Mouse (Mus musculus) lung, postnatal 4 days (tissue): ENCODE measurements around the gene Ppp4c.
"Not testable (repeated sequence)": the region's sequence is repeated elsewhere in the genome, so short reads cannot be mapped to it uniquely, and the experiment has no call there.

ENCODE experiments used
- DNase-seq, 2 experiments: peaks; one replicate each; pipeline ENCODE4 v3.0.0; 2021

Gene Ppp4c

DNA sequence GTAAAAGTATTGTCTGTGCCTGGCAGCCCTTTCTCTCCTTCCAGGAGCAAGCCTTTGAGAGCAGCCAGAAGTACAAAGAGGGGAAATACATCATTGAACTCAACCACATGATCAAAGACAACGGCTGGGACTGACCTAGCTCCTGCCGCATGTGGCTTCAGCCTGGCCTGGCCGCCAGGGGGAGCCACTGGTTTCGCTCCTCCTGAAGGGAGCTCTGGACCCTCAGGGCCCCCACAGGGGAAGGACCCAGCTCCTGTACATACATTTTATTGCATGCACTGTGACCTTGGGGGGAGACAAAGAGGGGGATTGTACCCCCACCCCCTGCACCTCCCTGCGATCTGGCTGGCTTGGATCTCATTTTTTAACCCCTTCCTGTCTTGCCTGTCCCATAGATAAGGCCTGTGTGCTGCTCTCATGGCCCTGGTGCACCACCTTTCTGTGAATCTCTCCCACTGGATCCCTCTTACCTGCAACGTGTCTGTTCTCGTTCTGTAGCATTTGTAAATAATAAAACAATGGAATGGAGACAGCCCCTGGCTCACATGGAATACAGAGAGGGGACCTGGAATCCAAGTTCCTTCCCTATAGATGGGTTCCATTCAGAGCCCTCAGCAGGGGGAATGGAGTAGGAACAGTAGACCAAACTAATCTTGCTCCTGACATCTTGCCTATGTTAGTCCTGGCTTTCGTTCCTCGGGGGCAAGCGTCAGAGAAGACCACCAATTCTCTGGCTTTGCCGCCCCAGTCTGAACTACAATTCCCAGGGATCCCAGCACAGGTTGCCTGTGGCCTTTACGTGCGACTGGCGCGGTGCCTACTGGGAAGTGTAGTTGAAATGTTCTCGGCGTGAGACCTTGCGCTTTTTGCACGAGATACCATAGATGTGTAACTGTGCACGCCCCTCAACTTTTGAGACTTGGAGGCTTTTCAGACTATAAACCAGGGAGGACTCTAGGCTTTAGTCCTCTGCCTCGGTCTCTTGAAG is 12.0 kb downstream of the Ppp4c start:
- DNase-seq = peak; percentile 92

DNA sequence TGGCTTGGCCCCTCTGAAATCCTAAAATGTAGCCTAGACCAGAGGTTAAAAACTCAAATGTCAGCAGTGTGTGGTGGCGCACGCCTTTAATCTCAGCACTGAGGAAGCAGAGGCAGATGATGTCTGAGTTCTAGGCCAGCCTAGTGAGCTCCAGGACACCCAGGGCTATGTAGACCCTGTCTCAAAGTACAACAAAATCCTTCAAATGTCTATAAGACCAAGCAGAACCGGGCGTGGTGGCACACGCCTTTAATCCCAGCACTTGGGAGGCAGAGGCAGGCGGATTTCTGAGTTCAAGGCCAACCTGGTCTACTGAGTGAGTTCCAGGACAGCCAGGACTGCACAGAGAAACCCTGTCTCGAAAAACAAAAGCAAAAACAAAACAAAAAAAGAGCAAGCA is 13.2 kb downstream of the Ppp4c start:
- not testable (repeated sequence) for DNase-seq

DNA sequence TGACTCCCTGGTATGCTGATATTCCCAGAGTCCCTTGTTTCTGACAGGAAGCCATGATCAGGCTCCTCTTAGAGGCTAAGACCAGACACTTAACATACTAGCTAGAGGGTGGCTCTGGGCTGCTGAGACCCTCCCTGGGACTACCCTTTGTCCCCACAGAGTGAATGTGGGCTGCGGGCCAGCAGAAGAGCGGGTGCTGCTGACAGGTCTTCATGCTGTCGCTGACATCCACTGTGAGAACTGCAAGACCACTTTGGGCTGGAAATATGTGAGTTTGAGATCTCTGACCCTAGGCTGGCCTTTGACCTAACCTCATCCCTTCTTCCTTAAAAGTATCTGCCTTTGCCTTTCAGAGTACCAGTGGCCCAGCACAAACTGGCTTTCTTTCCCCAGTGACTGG is 14.1 kb downstream of the Ppp4c start:
- peak in 1 of 2 experiments; percentile 57 for DNase-seq

DNA sequence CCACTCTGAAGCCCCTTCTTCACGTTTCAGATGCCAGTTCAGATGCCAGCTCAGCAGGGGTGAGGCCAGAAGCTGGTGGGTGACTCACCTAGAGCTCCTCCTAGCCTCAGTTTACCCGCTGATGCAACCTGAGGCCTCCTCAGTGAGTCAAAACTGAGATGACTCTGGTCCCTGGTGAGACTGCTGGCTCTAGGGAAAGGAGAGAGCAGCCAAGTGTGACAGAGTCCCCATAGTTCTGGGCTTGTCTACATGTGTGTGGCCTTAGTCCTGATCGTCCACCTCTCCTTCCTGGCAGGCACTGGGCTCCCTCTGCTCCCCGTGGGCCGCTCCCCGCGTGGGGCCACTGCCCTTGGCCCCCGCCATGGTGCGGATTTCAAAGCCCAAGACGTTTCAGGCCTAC is 14.8 kb downstream of the Ppp4c start:
- DNase-seq = no peak

DNA sequence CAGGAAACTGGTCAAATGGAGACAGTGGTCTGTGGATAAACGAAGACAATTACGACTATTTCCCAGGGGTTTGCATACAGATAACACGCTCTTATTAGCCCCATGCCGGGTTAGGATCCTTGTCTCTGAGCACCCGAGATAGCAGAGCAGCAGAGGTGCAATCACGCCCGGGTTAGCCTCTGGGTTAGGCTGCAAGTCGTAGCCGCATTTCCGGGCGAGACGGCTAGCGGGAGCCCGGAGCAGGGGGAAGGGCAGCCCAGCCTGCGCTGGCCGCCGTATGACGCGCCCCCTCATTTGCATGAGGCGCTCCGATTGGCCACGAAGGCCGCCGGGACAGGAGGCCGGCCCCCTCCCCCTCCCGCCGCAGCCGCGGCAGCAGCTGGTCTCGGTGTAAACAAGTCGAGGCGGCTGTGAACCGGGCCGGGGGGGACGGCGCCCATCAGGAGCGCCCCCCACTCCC is 15.7 kb downstream of the Ppp4c start, which contains the start of gene Ypel3:
Gene Ypel3, plus strand, starts transcription at position 358 of the 460 bp plus-strand sequence.
- peak; percentile 96 to 99 for DNase-seq

DNA sequence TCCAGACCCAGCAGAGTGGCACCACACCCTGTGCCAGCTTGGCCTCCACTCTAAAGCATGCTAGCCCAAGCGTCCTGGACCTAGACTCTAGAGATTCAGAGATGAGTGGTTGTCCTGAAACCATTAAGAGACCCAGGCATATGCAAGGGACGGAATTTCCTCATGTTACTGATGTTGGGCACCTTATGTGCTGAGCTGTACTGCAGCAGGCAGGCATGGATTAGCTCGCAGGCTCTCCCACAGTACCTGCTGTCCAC is 16.4 kb downstream of the Ppp4c start:
- DNase-seq = peak in 1 of 2 experiments; percentile 69

DNA sequence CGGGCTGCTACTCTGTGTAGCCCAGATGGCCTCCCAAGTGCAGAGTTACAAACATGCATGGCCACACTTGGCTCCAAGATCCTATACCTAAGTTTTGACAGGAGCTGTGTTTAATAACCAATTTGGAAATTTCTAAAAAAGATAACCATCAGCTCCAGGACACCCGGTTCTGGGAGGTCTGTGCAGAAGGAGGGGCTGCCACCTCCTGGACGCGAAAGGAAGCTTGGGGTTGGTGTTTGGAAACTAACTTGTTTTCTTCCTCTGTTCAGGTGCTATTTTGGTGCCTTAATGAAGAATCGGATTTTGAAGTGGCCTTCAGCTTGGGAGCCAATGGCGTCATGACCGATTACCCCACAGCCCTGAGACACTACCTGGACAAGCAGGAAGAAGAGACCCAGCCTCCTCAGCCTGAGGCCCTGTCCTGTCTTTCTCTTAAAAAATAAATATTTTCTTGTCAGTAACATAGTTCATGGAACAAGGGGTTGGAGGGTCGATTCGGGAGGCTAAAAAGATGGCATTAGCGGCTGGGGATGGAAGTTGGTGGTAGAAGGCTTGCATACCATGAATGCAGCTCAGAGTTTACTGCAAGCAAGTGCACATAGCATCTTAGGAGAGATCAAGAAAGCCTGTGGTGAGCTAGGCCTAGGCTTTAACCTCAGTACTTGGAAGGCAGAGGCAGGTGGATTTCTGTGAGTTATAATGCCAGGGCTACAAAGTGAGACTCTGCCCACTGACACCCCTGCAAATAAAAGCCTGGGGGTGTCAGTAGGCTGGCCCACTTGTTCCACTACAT is 16.9 kb downstream of the Ppp4c start:
- no peak for DNase-seq

DNA sequence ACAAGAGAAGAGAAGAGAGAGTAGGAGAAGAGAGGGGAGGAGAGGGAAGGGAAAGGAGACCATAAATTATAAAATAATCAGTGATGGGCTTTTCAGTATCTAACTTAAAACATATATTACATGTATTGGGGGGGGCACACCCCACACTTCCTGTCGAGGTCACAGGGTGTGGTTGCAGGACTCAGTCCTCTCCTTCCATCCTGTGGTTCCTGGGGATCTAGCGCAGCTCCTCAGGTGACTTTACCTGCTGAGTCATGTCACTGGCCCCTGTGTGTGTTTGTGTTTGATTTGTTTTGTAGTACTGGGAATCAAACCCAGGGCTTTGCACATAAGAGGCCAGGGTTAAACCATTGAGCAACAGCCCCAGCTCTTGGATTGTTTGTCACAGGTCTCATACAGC is 17.8 kb downstream of the Ppp4c start:
- DNase-seq = no peak

DNA sequence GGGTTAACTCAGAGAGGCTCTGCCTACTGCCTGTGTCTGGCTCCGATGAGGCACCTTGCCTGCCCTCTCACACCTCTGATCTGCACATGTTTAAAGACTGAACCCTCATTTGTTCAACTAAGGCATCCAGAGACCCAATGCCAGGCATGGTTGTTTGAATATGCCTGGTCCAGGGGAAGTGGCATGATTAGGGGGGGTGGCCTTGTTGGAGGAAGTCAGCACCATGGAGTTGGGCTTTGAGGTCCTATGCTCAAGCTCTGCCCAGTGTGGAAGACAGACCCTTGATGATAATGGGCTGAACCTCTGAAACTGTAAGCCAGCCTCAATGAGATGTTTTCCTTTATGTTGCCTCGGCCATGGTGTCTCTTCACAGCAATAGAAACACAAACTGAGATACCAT is 18.9 kb downstream of the Ppp4c start:
- DNase-seq = no peak

DNA sequence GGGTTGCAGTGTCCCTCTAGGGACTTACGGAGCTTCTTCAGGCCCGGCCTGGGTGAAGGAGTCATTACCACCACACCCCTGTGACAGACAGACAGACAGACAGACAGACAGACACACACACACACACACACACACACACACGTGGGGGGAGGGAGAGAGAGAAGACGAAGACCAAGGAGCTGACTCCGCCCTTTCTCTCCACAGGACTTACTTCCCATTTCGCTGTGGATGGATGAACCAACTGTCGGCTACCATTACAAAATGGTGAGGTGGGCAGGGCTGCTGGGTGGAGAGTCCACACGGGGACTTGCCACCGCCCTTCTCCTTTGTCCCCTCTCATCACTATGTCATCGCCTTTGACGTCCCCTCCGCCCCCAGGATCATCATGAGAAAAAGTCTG is 21.5 kb downstream of the Ppp4c start:
- DNase-seq = peak in 1 of 2 experiments; percentile 47

DNA sequence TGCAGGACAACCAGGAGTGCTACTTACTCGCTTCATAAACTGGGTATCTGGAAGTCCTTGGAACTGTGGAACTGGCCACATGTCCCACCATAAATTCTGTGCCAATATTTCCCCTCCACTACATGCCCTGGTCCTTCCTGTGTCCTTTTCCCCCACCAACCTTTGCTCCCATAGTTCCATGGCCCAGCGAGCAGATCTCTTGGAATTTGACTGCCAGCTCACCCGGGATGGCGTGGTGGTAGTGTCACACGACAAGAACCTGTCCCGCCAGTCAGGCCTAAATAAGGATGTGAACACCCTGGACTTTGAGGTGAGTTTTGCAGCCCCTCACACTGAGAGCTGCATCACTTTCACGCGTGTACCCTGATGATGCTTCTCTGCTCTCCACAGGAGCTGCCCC is 25.3 kb downstream of the Ppp4c start:
- DNase-seq = no peak

DNA sequence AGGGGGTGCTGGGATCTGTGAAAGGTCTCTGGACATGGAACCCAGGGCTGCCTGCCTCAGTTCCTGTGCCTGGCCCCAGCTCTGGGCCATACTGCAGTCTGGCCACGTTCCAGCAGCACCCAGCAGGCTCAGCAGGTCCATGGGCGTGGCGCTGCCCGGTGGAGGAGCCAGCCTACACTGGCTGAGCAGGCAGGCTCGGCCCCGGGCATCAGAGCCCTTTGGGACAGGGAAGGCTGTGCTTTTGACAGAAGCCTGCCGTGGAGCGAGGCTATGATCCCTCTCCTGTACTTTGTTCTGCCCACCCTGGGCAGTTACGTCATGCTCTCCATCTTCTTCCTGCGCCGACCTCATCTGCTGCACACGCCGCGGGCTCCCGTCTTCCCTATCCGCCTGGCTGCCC is 26.1 kb downstream of the Ppp4c start, which contains the start of gene Gdpd3:
Gene Gdpd3, plus strand, starts transcription at position 134 of the 400 bp plus-strand sequence.
- peak in 1 of 2 experiments; percentile 63 for DNase-seq

DNA sequence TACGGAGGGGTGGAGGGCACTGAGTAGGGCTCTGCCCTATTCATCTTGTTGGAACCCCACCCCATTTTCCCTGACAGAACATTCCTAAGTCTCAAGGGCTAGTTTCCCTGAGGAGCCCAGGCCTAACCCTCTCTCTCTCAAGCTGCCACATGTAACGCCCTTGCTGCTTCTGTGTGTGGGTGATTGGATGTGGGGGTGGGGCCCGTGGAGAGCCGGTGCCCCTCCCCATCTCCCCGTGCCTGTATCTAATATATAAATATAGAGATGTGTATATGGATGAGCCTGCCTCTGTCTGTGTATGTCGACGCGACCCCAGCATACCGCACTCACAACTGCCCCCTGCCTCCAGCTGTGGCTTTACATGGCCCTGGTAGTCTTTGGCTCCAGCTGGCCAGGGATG is 26.8 kb downstream of the Ppp4c start:
- no peak for DNase-seq

DNA sequence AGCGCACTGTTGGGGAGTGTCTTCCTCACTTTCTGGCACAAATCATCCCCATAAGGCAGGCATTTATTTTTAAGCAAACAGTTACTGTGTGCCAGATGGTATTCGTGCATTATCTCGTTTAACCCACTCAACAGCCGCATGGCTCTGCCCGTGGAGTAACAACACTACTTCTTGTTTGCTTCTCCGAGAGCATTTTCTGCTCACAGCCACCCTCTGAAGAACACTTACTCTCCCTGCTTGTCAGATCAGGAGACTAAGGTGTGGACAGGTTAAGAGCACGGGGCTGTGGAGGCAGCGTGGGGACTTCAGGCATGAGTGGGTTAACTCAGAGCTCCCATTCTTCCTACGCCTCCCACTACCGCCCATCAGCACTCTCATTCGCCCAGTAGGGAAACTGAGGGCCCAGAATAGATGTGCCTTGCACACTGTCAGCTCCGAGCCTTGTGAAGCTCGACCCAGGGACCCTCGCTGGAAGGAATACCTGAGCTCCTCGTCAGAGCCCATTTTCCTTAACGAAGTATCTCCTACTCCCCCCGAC is 29.8 kb downstream of the Ppp4c start:
- no peak for DNase-seq

DNA sequence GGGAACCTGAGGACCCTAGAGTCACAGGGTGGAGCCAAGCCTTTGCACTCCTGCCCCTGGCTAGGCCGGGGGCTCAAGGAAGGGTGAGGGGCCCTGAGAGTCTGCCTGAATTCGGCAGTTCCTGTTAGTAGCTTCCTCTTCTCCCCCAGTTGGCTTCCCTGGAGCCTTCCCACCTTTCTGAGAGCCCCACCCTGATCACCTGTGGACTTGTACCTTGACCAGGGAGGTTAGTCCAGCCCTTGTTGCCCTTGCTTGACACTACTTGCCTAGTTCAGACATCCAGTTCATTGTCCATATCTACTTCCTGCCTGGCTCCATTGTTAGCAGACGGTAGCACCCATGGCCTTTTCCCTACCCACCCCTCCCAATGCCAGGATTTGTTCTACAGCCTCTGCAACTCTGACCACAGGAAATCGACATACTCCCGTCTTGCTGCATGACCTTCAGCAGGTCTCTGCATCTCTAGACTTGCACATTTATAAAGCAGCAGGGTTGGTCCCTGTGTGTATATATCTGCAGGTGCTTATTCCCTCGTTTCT is 30.7 kb downstream of the Ppp4c start:
- no peak for DNase-seq

DNA sequence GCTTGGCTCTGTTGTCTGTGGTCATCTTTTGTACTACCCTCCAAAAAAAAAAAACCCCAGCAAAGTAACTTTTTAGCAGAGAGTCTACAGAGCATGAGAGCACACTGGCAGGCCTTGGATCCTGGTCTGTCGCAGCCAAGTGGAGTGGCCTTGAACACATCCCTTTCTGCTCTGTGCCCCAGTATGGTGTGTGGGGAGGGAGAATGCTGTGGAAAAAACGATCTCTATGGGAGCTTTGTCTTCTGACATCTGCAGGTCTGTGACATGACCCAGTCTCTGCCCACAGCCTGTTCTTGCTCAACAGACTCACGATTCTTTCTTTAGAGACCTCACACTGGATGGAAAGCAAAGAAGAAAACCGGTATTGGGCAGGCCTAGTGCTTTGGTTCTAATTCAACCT is 31.3 kb downstream of the Ppp4c start:
- DNase-seq = no peak

DNA sequence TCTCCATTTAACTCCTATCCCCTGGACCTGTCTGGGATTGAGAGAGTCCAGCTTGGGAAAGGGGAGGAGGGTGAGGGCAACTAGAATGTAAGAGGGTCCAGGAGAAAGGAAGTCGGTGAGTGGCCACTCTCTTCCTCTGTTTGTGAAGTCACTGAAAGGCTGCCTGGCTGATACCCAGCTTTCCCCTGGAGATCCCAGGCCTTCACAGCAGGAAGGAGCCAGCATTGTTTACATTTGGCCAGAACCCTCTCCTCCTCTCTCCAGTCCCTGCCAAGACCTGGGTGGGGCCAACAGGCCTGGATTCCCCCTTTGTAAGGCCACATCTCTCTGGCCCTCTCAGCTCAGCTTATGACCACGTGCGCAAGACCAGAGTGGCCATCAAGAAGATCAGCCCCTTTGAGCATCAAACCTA is 31.9 kb downstream of the Ppp4c start:
- DNase-seq = peak; percentile 89 to 96

DNA sequence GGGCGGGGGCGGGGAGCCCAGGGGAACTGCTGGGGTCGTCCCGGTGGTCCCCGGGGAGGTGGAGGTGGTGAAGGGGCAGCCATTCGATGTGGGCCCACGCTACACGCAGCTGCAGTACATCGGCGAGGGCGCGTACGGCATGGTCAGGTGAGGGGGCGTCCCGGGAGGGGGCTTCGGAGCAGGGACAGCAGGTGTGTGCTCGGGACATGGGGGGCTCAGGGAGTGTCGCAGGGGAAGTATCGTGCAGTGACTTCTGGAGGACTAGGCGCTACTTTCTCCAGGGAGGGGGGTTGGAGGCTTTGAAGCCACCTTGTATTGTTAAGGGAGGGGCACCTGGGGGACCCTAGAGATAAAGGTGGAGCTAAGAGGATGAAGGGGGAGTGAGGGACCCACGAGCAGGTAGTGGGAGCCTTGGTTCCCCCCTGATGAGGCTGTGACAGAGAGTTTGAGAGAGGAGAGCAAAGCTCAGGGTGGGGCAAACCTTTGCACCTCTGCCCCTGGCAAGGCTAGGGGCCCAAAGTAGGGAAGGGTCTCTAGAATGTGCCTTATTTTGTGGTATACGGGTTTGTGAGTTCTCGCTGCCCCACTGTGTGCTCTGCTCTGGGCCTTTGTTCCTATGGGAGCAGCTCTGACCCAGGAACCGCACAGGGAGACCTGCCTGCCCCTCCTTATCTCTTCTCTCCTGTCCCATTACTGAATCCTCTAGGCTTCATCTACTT is 32.5 kb downstream of the Ppp4c start:
- peak in 1 of 2 experiments; percentile 27 for DNase-seq

DNA sequence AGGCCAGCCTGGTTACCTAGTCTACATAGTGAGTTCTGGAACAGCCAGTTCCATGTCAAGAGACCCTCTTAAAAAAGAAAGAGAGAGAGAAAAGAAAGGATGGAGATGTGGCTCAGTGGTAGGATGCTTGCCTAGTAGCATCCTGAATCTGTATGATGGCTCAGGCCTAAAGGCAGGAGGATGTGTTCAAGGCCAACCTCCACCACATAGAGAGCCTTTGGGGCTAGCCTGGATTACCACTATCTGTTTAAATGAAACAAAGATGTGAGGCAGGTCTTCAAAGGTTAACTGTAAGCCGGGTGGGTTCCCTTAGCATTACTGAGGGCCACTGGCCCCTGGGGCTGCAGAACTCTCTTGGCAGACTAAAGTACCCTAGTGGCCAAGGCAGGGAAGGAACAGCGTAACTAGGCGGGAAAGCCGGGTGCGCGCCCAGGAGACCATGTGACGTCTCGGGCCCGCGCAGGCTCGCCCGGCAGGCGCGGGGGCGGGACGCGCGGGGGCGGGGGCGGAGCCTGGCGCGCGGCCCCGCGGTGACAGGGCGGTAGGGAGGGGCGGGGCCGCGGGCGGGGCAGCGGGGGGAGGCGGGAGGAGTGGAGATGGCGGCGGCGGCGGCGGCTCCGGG is 33.1 kb downstream of the Ppp4c start, which contains the start of gene Mapk3:
Gene Mapk3, plus strand, starts transcription at position 552 of the 622 bp plus-strand sequence.
- DNase-seq = peak; percentile 94 to 95

DNA sequence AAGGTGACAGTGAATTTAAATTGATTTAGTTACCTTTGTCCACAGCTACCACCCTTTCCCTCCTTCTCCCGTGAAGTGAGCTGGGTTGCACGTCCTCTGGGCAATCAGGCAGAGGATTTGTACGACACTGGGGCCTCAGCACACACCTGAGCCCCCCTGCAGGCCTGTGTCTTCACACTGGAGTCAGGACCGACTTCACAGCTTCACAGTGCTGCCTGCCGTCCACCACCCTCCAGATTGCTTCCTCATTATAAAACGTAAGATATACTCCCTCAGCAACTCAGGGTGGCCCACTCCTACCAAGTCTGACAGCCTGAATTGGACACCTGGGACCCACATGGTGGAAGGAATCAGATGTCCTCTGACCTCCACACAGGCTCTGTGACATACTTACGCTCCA is 33.8 kb downstream of the Ppp4c start:
- no peak for DNase-seq

DNA sequence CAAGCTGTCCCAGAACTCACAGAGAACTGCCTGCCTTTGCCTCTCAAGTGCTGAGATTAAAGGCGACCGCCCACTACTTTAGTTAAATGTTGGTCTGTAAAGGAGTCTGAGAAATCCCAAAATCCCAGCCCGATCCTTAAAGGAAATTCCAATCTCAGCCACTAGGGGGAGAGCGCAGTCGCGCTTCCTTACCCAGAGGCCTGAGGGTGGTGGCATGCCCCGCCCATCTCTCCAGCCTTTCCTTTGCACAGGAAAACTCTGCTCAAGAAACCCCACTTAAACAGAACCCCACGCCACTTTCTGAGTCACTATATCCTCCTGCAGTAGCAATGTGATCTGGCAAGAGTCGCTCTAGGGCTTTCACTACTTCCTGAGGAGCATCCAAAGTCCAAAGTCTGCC is 37.4 kb downstream of the Ppp4c start:
- peak; percentile 82 to 88 for DNase-seq
